Mouse (Mus musculus) E14TG2a.4 (cell line): Measurements from ENCODE around the gene Grin1.

Experiments
- CTCF ChIP-seq: conservative IDR thresholded peaks from 2 replicates; pipeline ENCODE4 v1.5.1; 2014; ENCODE audit warnings: low read length
- POU5F1 ChIP-seq: IDR thresholded peaks from 2 replicates; pipeline ENCODE4 v1.6.1; 2014; ENCODE audit warnings: low read length, borderline replicate concordance

- TF ChIP-seq CTCF, result no peak
- TF ChIP-seq POU5F1, result no peak
Observed at GRCm38 (mm10) chr2:25320084-25320483, 1.1 kb upstream of the Grin1 start.
